Mouse (Mus musculus) cortical plate, adult 2 months (tissue): ENCODE data around the gene Slc48a1. TPM values are rescaled to one million over a fixed set of nuclear protein-coding genes. Genes with fewer than 3 reads are reported as not detected.
A peak's percentile ranks its signal among the peaks of the same experiment; 100 is the strongest.

ENCODE experiments used
- H3K27ac ChIP-seq: fragments of 200-500 bp; 2 replicates; pipeline ENCODE4 v1.5.1; 2012; ENCODE audit warnings: low read length, control low read depth, inconsistent platforms; ENCODE audit not compliant: insufficient read depth
- H3K4me1 ChIP-seq: fragments of 200-500 bp; 2 replicates; pipeline ENCODE4 v1.6.1; 2011; ENCODE audit warnings: low read length; ENCODE audit not compliant: control insufficient read depth, insufficient read depth
- H3K4me3 ChIP-seq: fragments of 200-500 bp; 2 replicates; pipeline ENCODE4 v1.5.1; 2011; ENCODE audit warnings: mild to moderate bottlenecking, low read length, control low read depth; ENCODE audit not compliant: insufficient read depth
- CTCF ChIP-seq: fragments of 200-500 bp; IDR thresholded peaks from 2 replicates; pipeline ENCODE4 v1.5.1; 2011; ENCODE audit warnings: mild to moderate bottlenecking, control low read depth, low read length; ENCODE audit not compliant: insufficient read depth; ENCODE audit errors: extremely low read depth
- POLR2A ChIP-seq: fragments of 200-500 bp; IDR thresholded peaks from 2 replicates; pipeline ENCODE4 v1.6.1; 2011; ENCODE audit warnings: mild to moderate bottlenecking, low read length, control low read depth; ENCODE audit not compliant: insufficient read depth; ENCODE audit errors: extremely low read depth
- polyA plus RNA-seq: library from polyadenylated mRNA; depleted of rRNA; stranded (reverse); fragments of >200 nt; gene quantifications from 2 replicates; pipeline ENCODE4 v1.2.3, GENCODE M21; 2012; rRNA removed

Gene Slc48a1
- polyA plus RNA-seq, 1 experiment = 155 TPM

DNA sequence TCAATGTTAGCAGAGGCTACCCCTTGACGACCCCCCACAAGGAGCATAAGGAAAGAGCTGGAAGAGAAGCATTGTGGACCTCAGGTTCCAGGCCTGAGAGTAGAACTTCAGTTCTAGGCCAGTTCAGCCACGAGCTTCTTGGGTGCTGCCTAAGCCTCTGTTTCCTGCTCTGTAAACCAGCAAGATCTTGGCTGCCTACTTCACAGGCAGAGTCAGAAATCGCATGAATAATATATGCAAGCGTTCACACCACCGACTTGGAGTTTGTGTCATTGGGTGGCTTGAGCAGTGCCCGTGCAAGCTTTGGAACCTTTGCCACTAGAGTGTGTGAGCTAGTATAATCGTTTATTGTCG, 58.6 kb downstream of the Slc48a1 start:
- peaks cover 2% of the 10 kb centered on the region for H3K4me1 ChIP-seq
- TF ChIP-seq POLR2A (no peak), CTCF (no peak)
- no peak overlapping the region for H3K4me3 ChIP-seq
- no peak overlapping the region for H3K27ac ChIP-seq

DNA sequence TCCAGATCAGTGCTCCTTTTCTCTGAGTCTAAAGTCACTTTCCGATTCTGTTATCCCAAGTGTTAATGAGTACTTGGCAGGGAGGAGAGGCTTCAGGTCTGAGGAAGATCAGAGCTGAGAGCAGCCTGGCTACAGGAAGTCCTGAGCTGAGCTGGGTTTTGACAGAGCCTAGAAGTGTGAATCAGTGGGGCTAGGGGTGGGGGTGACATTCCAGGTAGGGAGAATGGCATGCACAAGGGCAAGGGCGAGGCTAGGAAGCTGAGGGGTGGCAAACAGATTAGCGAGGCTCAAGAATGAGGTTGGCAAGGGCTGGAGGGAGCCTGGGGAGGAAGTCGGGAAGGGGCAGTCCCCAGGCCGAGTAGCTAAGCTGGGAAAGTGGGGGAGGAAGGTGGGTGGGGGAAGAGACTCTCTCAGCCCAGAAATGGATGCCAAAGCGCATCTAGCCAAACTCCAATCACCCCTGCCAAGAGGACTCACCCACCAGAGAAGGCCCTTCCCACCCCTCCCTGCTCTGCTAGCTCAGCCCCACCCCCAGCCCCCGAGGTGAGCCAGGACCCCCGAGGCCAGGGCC, 59.3 kb downstream of the Slc48a1 start:
- H3K27ac ChIP-seq = no peak overlapping the region

DNA sequence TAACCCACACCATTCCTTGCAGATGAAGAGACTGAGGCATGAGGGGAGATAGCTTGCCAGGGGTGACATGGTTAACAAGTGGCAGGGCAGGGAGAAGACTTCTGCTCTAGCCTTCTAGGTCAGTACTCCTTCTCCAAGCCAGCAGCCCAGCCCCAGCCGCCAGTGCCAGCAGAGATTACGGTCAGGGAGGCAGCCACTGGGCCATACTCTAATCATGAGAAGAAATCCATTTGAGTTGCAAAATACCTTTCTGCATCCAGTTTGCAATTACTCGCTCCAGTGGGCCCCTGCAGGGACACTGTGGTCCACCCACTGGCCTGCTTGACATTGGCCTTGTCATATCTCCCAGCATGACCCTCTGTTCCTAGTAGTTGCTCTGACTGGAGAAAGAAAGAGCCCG, 60.1 kb downstream of the Slc48a1 start:
- TF ChIP-seq CTCF = no peak
- no peak for TF ChIP-seq POLR2A
- no peak overlapping the region for H3K27ac ChIP-seq

More for the DNA sequence above, 59.3 kb downstream of the Slc48a1 start:
- TF ChIP-seq CTCF (no peak), POLR2A (no peak)
- H3K4me3 ChIP-seq = no peak overlapping the region
- peaks cover 2% of the 10 kb centered on the region for H3K4me1 ChIP-seq

DNA sequence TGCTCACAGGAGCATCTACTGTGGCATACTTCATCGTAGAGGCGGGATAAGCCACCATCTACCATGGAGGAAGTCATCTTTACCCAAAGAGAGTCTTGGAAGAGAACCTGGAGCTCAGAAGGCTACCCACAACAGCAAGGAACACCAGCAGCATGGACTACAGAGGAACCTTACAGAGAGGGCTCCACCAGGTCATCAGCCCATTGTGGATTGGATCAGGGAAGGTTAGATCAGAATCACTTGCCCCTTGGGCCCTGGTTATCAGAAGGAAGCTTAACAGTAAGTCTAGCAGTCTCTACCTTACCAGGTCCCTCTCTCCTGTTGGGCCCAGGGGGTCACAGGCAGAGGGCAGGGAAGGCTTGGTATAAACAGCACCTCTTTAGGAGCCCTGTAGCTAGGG, 60.7 kb downstream of the Slc48a1 start:
- TF ChIP-seq CTCF = no peak
- no peak overlapping the region for H3K4me3 ChIP-seq
- no peak overlapping the region for H3K27ac ChIP-seq
- peaks cover 2% of the 10 kb centered on the region for H3K4me1 ChIP-seq

More for the DNA sequence above, 60.1 kb downstream of the Slc48a1 start:
- no peak overlapping the region for H3K4me3 ChIP-seq
- peaks cover 2% of the 10 kb centered on the region for H3K4me1 ChIP-seq

DNA sequence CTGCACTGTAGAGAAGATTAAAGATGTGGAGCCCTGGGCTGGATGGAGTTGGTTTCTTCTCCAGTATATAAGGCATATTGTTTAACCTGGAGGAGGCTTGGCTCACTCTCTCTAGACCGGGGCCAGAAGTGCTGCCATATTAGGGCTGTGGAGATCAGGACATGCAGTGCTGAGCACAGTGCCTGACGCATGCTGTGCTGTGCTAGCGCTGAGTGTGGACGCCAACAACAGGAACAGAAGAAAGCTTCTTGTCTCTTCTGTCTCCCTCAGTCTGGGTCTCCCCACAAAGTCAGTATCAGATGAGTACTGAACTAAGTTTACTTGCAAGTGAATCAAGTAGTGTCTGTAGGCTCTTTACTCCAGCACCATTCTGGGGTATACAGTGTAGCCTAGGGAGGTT, 61.2 kb downstream of the Slc48a1 start:
- H3K4me3 ChIP-seq = no peak overlapping the region
- H3K27ac ChIP-seq = no peak overlapping the region
- H3K4me1 ChIP-seq = peaks cover 2% of the 10 kb centered on the region
- TF ChIP-seq CTCF (no peak), POLR2A (no peak)

DNA sequence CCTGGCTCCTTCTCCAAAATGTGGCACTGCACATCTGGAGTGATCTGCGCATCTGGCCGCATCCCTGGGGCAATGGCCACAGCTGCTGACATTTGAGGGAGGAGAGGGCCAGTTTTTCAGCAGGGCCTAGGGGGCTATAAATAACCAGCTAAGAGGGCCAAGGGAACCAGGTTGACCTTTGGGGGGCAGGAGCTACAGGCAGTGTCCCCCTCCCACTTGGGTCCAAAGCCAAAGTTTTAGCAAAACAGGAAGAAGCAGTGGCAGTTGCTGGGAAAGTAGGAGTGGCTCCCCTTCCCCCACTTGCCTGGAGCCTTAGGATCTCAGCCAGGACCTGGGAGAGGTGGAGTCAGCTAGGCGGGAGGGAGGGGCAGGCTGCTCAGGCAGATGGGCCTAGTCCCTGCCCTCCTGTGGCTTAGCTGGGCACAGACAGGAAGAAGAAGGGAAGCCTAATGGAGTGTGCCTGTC, 61.7 kb downstream of the Slc48a1 start:
- Histone ChIP-seq H3K4me1 (peaks cover 2% of the 10 kb centered on the region), H3K4me3 (no peak overlapping the region), H3K27ac (no peak overlapping the region)
- no peak for TF ChIP-seq CTCF
- no peak for TF ChIP-seq POLR2A

DNA sequence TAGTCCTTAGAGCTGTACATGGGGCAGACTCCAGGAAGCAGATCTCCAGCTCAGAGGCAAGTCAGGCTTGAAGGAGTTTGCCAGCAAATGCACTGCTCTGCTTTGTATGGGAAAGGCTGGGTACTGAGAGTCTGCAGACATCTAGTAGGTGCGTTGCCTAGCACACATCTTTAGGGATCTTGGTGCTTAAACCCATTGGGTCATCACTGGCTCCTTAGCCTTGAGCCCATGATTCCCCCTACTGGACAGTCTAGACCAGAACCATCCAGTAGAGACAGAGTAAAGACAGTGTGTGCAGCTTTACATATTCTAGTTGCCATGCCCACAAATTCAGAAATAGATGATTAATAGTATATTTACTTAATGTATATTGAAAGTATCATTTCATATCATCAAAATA, 62.5 kb downstream of the Slc48a1 start:
- no peak overlapping the region for H3K4me3 ChIP-seq
- no peak for TF ChIP-seq POLR2A
- peak; percentile 22; the same call in 1 of the 2 replicates for TF ChIP-seq CTCF
- H3K4me1 ChIP-seq = peaks cover 2% of the 10 kb centered on the region
- no peak overlapping the region for H3K27ac ChIP-seq

DNA sequence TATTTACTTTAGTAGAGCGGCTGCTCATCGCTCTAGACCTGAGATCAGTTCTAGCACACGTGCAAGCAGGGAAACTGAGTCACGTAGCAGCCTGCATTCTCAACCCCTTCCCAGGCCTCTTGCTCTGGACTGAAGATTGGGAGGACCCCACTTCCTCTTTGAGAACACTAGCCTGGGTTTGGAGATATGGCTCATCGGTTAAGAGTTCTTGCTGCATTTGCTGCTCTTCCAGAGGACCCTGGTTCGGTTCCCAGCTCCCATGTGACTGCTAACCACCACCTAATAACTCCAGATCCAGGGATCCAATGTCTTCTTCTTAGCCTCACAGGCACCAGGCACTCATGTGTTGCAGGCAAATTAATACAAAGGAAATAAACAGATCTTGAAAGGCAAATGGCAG, 63.1 kb downstream of the Slc48a1 start:
- Histone ChIP-seq H3K4me1 (peaks cover 2% of the 10 kb centered on the region), H3K27ac (no peak overlapping the region), H3K4me3 (no peak overlapping the region)
- TF ChIP-seq CTCF = no peak
- no peak for TF ChIP-seq POLR2A

DNA sequence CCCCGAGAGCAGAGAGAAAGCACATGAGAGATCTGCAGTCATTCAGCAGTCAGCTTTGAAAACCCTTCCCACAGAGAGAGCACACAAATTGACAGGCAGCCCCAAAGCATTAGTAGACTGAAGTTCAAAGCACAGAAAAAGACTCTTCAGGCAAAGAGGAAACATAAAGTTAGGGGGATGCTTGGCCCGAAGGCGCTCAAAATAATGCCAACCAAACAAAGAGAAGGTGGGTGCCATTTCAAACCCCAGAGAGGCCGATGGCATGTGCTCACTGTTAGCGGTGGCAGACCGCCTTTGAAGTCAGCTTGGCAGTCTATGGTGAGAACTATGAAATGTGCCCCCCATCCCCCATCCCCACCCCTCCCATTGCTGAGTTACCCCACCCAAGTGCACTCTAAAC, 63.7 kb downstream of the Slc48a1 start:
- peaks cover 2% of the 10 kb centered on the region for H3K4me1 ChIP-seq
- no peak overlapping the region for H3K27ac ChIP-seq
- TF ChIP-seq POLR2A = no peak
- TF ChIP-seq CTCF = no peak
- no peak overlapping the region for H3K4me3 ChIP-seq

Other genes with a start within 250 kb of the Slc48a1 start
- 19.6 and 22.0 TPM in 2 replicates for gene Rpap3, start 72.7 kb upstream of the Slc48a1 start, polyA plus RNA-seq
- gene Endou, start 47.2 kb upstream of the Slc48a1 start, polyA plus RNA-seq = 3.9 and 4.0 TPM in 2 replicates
- gene Rapgef3, start 10.5 kb upstream of the Slc48a1 start, polyA plus RNA-seq = 40.2 and 45.9 TPM in 2 replicates
- gene Hdac7, start 66.0 kb downstream of the Slc48a1 start, polyA plus RNA-seq = 64.7 and 73.9 TPM in 2 replicates
- gene Vdr, start 132.1 kb downstream of the Slc48a1 start, polyA plus RNA-seq = 0.17 and 0.25 TPM in 2 replicates
- 58.3 and 63.6 TPM in 2 replicates for gene Tmem106c, start 185.7 kb downstream of the Slc48a1 start, polyA plus RNA-seq
- gene Col2a1, start 226.2 kb downstream of the Slc48a1 start, polyA plus RNA-seq = 0.87 and 1.1 TPM in 2 replicates